Mouse (Mus musculus): ENCODE measurements around the gene Gps1. TPM values are rescaled to one million over a fixed set of nuclear protein-coding genes. Genes with fewer than 3 reads are reported as not detected.
A peak's percentile ranks its signal among the peaks of the same experiment; 100 is the strongest.

The Gps1 gene
- polyA plus RNA-seq, 1 experiment from 2014 or later = 273 TPM

DNA sequence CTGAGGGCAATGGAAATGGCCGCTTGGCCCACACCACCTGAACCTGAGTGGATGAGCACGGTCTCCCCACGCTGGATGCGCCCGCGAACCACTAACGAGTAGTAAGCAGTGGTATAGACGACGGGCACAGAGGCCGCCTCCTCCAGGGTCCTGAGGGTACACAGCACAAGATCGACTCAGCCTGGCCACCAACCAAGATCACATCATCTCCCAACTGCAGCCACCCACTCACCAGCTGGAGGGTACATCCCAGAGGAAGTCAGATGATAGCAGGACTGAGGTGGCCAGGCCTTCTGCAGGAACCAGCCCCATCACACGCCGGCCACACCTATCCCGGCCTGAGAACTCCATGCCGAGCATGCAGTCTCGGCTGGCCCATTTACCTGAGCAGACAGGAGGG, 28.0 kb downstream of the Gps1 start:
- Histone ChIP-seq H3K9ac (replicated peaks) (no peak overlapping the region), H3K27ac (no peak overlapping the region), H3K9me3 (no peaks in the 10 kb centered on the region), H3K4me2 (replicated peaks) (no peak overlapping the region), H3K36me3 (peaks cover 100% of the 10 kb centered on the region), H3K27me3 (no peaks in the 10 kb centered on the region), H3K4me3 (replicated peaks) (no peak overlapping the region), H3K4me1 (replicated peaks) (no peaks in the 10 kb centered on the region)
- WGBS = 94% methylated on average over 16 of the region's 16 CpGs
- ATAC-seq = no peak

DNA sequence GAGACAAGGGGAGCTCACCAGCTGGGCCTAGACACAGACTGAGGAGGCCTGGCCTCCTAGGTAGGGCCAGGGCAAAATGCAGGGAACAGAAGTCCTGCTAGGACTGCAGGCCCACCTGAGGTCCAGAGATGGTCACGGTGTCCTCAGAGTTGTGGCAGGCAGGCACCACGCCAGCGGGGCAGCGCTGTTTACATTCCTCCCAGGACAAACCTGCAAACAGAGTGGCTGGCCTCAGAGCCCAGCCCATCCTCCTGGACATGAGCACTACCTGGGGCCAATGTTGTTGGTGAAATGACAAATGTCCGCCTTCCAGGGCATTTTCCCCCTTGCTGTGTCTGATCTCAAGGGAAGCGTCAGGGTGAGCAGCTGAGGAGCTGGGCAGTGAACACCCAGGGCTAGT, 33.3 kb downstream of the Gps1 start:
- Histone ChIP-seq H3K27ac (no peak overlapping the region), H3K36me3 (peaks cover 100% of the 10 kb centered on the region), H3K4me3 (replicated peaks) (no peak overlapping the region), H3K4me1 (replicated peaks) (peaks cover 22% of the 10 kb centered on the region), H3K4me2 (replicated peaks) (no peak overlapping the region), H3K9me3 (no peaks in the 10 kb centered on the region), H3K9ac (replicated peaks) (no peak overlapping the region), H3K27me3 (no peaks in the 10 kb centered on the region)
- 95% methylated on average over 6 of the region's 6 CpGs for WGBS
- ATAC-seq = no peak

DNA sequence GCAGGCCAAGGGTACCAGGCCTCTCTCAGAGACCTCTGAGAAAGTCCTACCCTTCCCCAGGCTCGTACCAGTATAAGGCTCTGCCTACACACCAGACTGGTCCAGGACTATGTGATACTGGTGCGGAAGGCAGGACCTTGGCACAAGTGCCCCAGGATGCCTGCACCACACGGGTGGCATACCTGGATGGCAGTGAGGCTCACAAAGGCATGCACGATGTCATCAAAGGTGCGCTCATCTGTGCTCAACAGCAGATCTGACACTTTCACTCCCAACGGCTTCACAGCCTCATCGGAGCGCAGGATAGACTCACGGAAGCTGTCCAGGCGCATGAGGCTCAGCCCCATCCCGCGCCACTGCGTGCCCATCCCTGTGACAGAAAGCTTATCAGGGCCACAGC, 34.2 kb downstream of the Gps1 start:
- H3K9ac ChIP-seq (replicated peaks) = no peak overlapping the region
- peaks cover 91% of the 10 kb centered on the region for H3K36me3 ChIP-seq
- H3K4me1 ChIP-seq (replicated peaks) = peaks cover 29% of the 10 kb centered on the region
- no peaks in the 10 kb centered on the region for H3K27me3 ChIP-seq
- H3K9me3 ChIP-seq = no peaks in the 10 kb centered on the region
- H3K27ac ChIP-seq = no peak overlapping the region
- WGBS = 96% methylated on average over 13 of the region's 13 CpGs
- H3K4me3 ChIP-seq (replicated peaks) = no peak overlapping the region
- H3K4me2 ChIP-seq (replicated peaks) = no peak overlapping the region
- no peak for ATAC-seq

DNA sequence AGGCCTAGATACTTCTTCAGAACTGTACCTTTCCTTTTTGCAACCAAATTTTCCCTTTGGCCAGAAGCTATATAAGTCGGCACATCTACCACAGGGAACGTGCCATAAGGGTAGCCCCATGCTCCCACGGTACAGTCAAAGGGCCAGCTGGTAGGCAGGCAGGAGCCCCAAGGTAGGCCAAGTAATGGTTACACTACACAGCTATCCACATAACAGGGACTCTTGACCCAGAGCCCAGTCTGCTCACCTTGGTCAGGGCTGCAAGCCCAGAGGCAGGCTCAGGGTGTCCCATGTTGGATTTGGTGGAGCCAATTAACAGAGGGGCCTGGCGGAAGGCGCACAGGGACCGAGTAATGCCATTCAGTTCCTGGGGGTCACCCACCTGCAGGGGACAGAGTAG, 35.5 kb downstream of the Gps1 start:
- peaks cover 29% of the 10 kb centered on the region for H3K4me1 ChIP-seq (replicated peaks)
- no peaks in the 10 kb centered on the region for H3K9me3 ChIP-seq
- no peaks in the 10 kb centered on the region for H3K27me3 ChIP-seq
- peaks cover 78% of the 10 kb centered on the region for H3K36me3 ChIP-seq
- H3K27ac ChIP-seq = no peak overlapping the region
- no peak overlapping the region for H3K4me2 ChIP-seq (replicated peaks)
- H3K9ac ChIP-seq (replicated peaks) = no peak overlapping the region
- WGBS = 93% methylated on average over 6 of the region's 6 CpGs
- ATAC-seq = no peak
- H3K4me3 ChIP-seq (replicated peaks) = no peak overlapping the region

DNA sequence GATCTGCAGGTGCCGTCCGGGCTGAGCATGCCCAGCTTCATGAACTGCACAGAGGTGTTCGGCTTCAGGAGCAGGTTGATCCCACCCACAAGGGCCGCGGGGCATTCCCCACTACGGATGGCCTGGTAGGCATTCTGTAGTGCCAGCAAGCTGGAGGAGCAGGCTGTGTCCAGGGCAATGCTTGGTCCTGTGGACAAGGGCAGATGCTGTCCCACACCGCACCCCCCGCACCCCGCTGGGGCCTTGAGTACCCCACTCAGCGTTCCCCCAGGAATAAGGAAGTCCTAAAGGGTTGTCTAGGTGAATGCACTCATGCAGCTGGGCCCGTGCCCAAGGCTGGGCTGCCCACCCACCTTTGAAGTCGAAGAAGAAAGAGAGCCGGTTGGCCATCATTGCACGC, 36.5 kb downstream of the Gps1 start:
- Histone ChIP-seq H3K27ac (no peak overlapping the region), H3K36me3 (peaks cover 68% of the 10 kb centered on the region), H3K9ac (replicated peaks) (peak overlapping the region; percentile 94; the same call in 1 of the 2 replicates), H3K27me3 (no peaks in the 10 kb centered on the region), H3K4me2 (replicated peaks) (peak overlapping the region; percentile 99), H3K4me3 (replicated peaks) (no peak overlapping the region), H3K4me1 (replicated peaks) (peaks cover 37% of the 10 kb centered on the region), H3K9me3 (no peaks in the 10 kb centered on the region)
- WGBS = 94% methylated on average over 14 of the region's 14 CpGs
- ATAC-seq = no peak

DNA sequence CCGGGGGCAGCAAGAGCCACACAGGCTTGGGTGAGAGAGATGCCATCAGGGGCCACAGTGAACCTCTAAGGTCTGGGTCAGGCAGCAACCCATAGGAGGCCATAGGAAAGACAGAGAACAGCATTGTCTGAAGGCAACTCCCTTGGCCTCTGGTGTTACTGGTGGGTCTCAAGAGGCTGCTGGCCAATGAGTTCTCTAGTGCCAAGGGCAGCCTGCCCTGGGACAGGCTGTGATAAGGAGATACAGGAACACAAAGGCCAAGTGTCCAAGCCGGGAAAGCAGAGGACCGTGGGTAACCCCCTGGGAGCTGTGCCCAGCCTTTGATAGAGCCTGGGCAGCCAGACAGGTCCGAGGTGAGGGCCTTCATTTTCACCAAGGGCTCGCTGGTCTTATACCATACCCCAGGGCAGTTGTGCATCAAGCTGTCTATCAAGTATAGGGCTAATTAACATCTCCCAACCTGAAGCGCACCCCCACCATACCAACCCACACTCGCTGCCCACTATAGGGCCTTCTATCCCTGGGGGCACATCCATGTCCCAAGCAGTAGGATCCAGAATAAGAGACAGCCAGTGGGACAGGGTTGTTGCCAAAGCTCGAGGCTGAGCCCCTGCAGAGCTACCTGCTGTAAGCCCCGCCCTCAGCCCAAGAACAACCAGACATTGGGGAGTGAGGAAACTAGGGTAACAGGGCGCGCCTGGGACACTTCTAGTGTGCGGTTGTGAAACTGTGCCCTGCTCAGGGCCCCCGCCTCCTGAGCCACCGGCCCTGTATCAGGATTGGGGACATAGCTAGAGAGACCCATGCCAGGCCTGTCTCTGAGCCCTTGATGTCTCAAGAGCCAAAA, 37.2 kb downstream of the Gps1 start:
- no peak for ATAC-seq
- Histone ChIP-seq H3K4me1 (replicated peaks) (peaks cover 44% of the 10 kb centered on the region), H3K27ac (no peak overlapping the region), H3K4me2 (replicated peaks) (peak overlapping the region; percentile 99), H3K27me3 (no peaks in the 10 kb centered on the region), H3K9ac (replicated peaks) (peak overlapping the region; percentile 94), H3K36me3 (peaks cover 61% of the 10 kb centered on the region), H3K9me3 (no peaks in the 10 kb centered on the region), H3K4me3 (replicated peaks) (peak overlapping the region; percentile 90)
- 84% methylated on average over 14 of the region's 14 CpGs for WGBS

DNA sequence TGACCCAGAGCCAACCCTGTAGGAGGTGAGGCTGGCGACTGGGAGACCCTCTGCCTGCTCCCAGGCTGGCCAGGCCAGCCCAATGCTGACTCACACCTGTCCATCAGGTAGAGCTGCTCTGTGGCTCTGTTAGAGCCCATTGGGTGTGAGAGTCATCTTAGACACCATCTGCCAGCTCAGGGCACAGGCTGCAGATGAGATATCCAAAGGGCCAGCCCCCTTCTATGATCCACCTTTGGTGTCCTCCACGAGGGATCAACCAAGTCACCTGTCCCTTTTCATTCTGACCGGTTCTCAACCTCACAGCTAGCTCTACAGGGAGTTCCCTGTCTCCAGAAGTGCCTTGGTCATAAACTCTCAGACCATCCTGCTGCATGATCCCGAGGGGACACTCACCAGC, 38.2 kb downstream of the Gps1 start:
- H3K4me1 ChIP-seq (replicated peaks) = peaks cover 47% of the 10 kb centered on the region
- H3K4me3 ChIP-seq (replicated peaks) = peak overlapping the region; percentile 90
- H3K9me3 ChIP-seq = no peaks in the 10 kb centered on the region
- no peak for ATAC-seq
- H3K27ac ChIP-seq = no peak overlapping the region
- peaks cover 50% of the 10 kb centered on the region for H3K36me3 ChIP-seq
- no peaks in the 10 kb centered on the region for H3K27me3 ChIP-seq
- H3K9ac ChIP-seq (replicated peaks) = peak overlapping the region; percentile 94
- 72% methylated on average over 4 of the region's 4 CpGs for WGBS
- peak overlapping the region; percentile 99 for H3K4me2 ChIP-seq (replicated peaks)

DNA sequence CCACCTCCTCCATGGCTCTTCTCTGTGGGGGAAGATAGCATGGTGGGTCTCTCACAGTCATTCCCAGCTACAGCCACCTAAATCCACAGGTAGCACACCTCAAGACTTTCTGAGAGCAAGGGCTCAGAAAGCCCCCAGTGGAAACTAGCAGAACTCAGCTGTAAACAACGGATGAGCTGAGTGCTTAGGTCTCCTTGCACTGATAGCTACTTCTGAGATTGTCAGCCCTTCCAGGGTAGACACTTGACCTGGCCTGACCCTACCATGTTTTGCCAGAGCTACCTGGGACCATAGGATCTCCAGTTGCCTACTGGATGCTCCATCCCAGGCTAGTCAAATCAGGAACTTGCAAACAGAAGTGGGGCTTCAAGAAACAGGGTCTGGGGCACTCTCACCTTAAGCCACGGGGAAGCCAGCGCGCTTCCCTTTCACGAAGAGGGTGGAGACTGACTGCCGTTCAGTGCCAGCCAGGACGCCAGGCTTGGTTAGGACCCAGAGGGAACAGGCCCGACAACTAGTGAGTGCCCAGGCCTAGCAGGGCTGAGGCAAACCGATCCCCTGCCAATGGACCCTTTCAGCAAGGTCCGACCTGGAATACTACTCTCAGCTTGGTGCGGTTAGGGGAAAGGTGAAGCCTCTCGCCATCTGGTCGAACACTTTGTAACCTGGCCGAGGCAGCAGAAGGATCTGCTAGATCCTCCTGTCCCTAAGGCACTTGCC, 38.9 kb downstream of the Gps1 start:
- peaks cover 47% of the 10 kb centered on the region for H3K4me1 ChIP-seq (replicated peaks)
- H3K4me2 ChIP-seq (replicated peaks) = peak overlapping the region; percentile 99
- no peaks in the 10 kb centered on the region for H3K9me3 ChIP-seq
- H3K4me3 ChIP-seq (replicated peaks) = peak overlapping the region; percentile 90
- H3K27ac ChIP-seq = peak overlapping the region; percentile 100
- WGBS = 2% methylated on average over 14 of the region's 14 CpGs
- peaks cover 44% of the 10 kb centered on the region for H3K36me3 ChIP-seq
- no peaks in the 10 kb centered on the region for H3K27me3 ChIP-seq
- peak overlapping the region; percentile 94 for H3K9ac ChIP-seq (replicated peaks)
- ATAC-seq = no peak

DNA sequence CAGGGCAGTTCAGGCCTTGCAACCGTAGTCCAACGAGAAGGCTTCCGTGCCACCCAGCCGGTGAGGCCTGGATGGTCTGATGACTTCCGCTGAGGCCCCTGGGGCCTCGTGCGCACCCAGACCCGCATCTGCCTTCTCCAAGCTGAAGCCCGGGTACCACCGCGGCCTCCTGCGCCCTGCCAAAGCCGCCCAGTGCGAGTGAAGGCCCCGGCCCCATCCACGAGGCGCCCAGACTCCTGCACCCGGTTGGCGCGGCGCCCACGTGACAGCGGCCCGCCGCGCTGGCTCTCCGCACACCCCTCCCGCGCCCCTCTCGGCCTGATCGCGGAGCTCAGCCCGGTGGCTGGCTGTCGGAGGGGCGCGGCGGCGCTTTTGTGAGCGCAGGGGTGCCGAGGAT, 39.5 kb downstream of the Gps1 start:
- H3K36me3 ChIP-seq = peaks cover 38% of the 10 kb centered on the region
- peak; percentile 59 for ATAC-seq
- 0% methylated on average over 36 of the region's 40 CpGs for WGBS
- peak overlapping the region; percentile 90 for H3K4me3 ChIP-seq (replicated peaks)
- H3K4me1 ChIP-seq (replicated peaks) = peaks cover 47% of the 10 kb centered on the region
- H3K27me3 ChIP-seq = no peaks in the 10 kb centered on the region
- H3K4me2 ChIP-seq (replicated peaks) = peak overlapping the region; percentile 99
- no peaks in the 10 kb centered on the region for H3K9me3 ChIP-seq
- peak overlapping the region; percentile 94 for H3K9ac ChIP-seq (replicated peaks)
- H3K27ac ChIP-seq = peak overlapping the region; percentile 100

DNA sequence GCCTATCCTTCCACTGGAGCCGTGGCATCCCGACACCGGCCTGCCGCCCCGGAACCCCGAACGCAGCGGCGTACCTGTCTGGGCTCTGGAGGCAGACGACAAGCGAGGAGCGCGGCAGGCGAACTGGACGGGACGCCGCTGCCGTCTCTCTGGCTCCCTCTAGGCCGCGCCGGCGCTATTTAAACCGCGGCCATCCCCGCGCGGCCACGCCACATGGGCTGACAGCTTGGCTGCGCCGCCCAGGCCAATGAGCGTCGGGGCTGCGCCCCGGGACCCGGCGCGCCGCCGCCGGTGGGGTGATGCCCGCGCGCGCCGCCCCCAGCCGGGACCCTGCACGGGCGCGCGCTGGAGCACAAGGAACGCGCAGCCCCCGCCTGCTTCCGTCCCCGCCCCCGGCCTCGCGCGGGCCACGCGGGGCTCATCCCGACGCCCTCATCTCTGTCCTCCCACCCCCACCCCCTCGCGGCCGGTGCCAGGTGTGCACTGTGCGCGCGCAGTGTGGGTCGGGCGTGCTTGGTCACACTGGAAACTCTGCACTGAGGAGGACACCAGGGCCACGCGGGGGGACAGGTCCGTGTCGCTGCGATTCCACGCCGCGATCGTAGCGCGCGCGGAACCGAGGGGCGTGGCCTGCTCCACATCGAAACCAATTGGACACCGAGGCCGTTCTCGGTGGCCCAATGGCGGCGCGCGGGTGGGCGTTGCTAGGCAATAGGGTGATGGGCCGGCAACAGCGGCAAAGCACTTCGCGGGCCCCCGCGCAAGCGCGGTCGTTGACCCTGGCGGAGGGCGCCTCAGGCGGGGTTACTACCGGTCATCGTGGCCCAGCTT, 40.1 kb downstream of the Gps1 start, which contains the start of gene Fasn:
TSS of gene Fasn (minus strand) at position 592 of the 831 bp plus-strand sequence.
- Histone ChIP-seq H3K9ac (replicated peaks) (peak within 1 kb of the TSS; percentile 94), H3K4me1 (replicated peaks) (peaks cover 47% of the 10 kb centered on the region), H3K27ac (peak within 1 kb of the TSS; percentile 100), H3K4me3 (replicated peaks) (peak within 1 kb of the TSS; percentile 90), H3K4me2 (replicated peaks) (peak within 1 kb of the TSS; percentile 99), H3K27me3 (no peaks in the 10 kb centered on the region), H3K9me3 (no peaks in the 10 kb centered on the region), H3K36me3 (peaks cover 32% of the 10 kb centered on the region)
- WGBS = under 1% methylated on average over 94 of the region's 109 CpGs
- ATAC-seq = peak; percentile 91

DNA sequence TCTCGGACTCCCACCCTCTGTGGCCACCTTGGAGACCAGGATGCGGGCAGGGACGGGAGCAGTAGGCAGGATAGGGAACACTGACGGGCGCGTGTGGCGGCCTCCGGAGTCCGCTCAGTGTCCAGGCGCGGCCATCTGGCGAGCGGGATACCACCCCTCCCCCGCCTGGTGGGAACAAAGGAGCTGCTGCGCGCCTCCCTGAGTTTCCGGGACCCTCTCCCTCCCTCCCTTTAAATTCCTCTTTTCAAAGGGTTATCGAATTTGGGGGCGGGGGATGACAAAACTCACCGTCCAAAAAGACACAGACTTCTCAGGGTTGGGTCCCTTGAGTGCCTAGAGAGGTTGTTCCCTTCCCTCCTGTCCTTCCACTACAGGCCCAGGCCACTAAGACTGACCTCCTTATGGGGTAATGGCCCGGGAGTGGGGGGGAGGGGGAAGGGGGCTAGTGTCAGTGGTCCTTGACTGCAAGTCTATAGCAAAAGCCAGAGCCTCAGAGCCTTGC, 40.8 kb downstream of the Gps1 start:
- H3K9me3 ChIP-seq = no peaks in the 10 kb centered on the region
- peak; percentile 86 for ATAC-seq
- H3K4me2 ChIP-seq (replicated peaks) = peak overlapping the region; percentile 99
- peak overlapping the region; percentile 90 for H3K4me3 ChIP-seq (replicated peaks)
- peaks cover 25% of the 10 kb centered on the region for H3K36me3 ChIP-seq
- peak overlapping the region; percentile 81 for H3K9ac ChIP-seq (replicated peaks)
- H3K27ac ChIP-seq = peak overlapping the region; percentile 100
- under 1% methylated on average over 21 of the region's 21 CpGs for WGBS
- H3K27me3 ChIP-seq = no peaks in the 10 kb centered on the region
- peaks cover 47% of the 10 kb centered on the region for H3K4me1 ChIP-seq (replicated peaks)
